Mouse (Mus musculus): ENCODE measurements around the gene Cenpm.

DNA sequence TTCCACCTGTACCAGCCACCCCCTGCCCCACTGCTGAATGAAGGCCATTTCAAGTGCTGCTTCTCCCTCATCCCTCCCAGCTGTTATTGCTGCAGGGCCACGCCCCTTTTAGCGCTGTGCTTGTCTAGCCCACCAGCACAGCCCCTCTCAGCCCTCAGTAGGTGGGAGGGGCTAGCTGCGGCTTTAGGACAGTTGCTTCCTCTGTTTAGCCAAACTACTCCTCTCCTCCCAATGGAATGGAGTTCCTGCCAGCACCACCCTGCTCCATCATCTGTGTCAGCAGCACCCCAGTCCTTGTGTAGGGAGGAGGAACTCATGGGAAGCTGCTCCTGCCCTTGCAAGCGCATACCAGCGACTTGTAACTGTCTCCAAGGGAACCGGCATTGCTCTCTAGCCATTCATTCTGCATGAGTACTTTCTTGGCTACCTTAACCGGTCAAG, 48.7 kb upstream of the Cenpm start:
- TF ChIP-seq CTCF (IDR thresholded peaks at IDR 0.05; ENCODE audit: low read depth): no peak
- no peak for TF ChIP-seq EP300 (IDR thresholded peaks at IDR 0.05; ENCODE audit: low read depth)

All from liver, postnatal 0 days (tissue).